Mouse (Mus musculus) gastrocnemius, postnatal 25 days (tissue): Measurements from ENCODE around the gene Ppp1r3e. TPM values are rescaled to one million over a fixed set of nuclear protein-coding genes. Genes with fewer than 3 reads are reported as not detected.

Source experiments
- DNase-seq: peaks from one replicate; pipeline ENCODE4 v3.0.0; 2022
- total RNA-seq, 2 experiments: library from RNA; stranded (reverse); gene quantifications; 1 replicate in 1 of 2; 2 replicates in 1 of 2; pipeline ENCODE4 v1.2.3; 2021

The Ppp1r3e gene
- total RNA-seq, 2 experiments from 2014 or later = 3.0 to 3.5 TPM

GRCm38 (mm10) chr14:54883154-54884021 lies 6.0 kb upstream of the Ppp1r3e start, which contains the start of the genes Bcl2l2 and Gm20521:
Gene Bcl2l2, plus strand, starts transcription at chr14:54883377.
Gene Gm20521, plus strand, starts transcription at chr14:54883441.
- peak; percentile 86 for DNase-seq

GRCm38 (mm10) chr14:54876539-54877047 lies 757 bp downstream of the Ppp1r3e start:
- DNase-seq = peak; percentile 91

GRCm38 (mm10) chr14:54875844-54876538 lies 1.4 kb downstream of the Ppp1r3e start:
- no peak for DNase-seq

- no peak for DNase-seq
These were observed 3.2 kb downstream of the Ppp1r3e start for GRCm38 (mm10) chr14:54874165-54874564.

- no peak for DNase-seq
These were observed 6.5 kb downstream of the Ppp1r3e start, which contains the start of gene Homez for GRCm38 (mm10) chr14:54870861-54871260. Gene Homez, minus strand, starts transcription at chr14:54870961.

- no peak for DNase-seq
These were observed 9.3 kb downstream of the Ppp1r3e start for GRCm38 (mm10) chr14:54868026-54868425.

- no peak for DNase-seq
These were observed 10.4 kb downstream of the Ppp1r3e start for GRCm38 (mm10) chr14:54866936-54867335.

GRCm38 (mm10) chr14:54866268-54866667 lies 11.1 kb downstream of the Ppp1r3e start:
- DNase-seq = no peak

- no peak for DNase-seq
These were observed 11.7 kb downstream of the Ppp1r3e start for GRCm38 (mm10) chr14:54865626-54866025.

- no peak for DNase-seq
These were observed 12.9 kb downstream of the Ppp1r3e start for GRCm38 (mm10) chr14:54864313-54865036.

- peak; percentile 90 for DNase-seq
These were observed 13.6 kb downstream of the Ppp1r3e start for GRCm38 (mm10) chr14:54863501-54864312.

GRCm38 (mm10) chr14:54860511-54860910 lies 16.8 kb downstream of the Ppp1r3e start:
- no peak for DNase-seq

GRCm38 (mm10) chr14:54857891-54858290 lies 19.5 kb downstream of the Ppp1r3e start:
- no peak for DNase-seq

- no peak for DNase-seq
These were observed 20.6 kb downstream of the Ppp1r3e start for GRCm38 (mm10) chr14:54856703-54857102.

GRCm38 (mm10) chr14:54855726-54856125 lies 21.6 kb downstream of the Ppp1r3e start:
- no peak for DNase-seq

GRCm38 (mm10) chr14:54843461-54843860 lies 33.9 kb downstream of the Ppp1r3e start:
- no peak for DNase-seq

GRCm38 (mm10) chr14:54823716-54824115 lies 53.6 kb downstream of the Ppp1r3e start:
- DNase-seq = no peak
